Mouse (Mus musculus) left cerebral cortex, postnatal 10 days (tissue): ENCODE measurements around the gene Rem2. TPM values are rescaled to one million over a fixed set of nuclear protein-coding genes. Genes with fewer than 3 reads are reported as not detected.
A peak's percentile ranks its signal among the peaks of the same experiment; 100 is the strongest.

ENCODE experiments used
- DNase-seq, 2 experiments: peaks; one replicate each; pipeline ENCODE4 v3.0.0; 2021 to 2022; ENCODE audit warnings: low spot score in 2 of 2, mixed read lengths in 1 of 2; ENCODE audit errors: extremely low spot score in 1 of 2
- intact Hi-C: fragments of 180-260 bp; cut with DNase I; formaldehyde crosslinking; loops from one replicate; pipeline ENCODE4 v1.15.1; 2025
- total RNA-seq, 2 experiments: library from RNA; stranded (reverse); gene quantifications; 2 replicates each; pipeline ENCODE4 v1.2.3; 2021

The Rem2 gene
- total RNA-seq, 2 experiments from 2014 or later = 14.5 to 16.7 TPM

GRCm38 (mm10) chr14:54442548-54442947, 33.4 kb upstream of the Rem2 start:
- DNase-seq = no peak
- intact Hi-C loops = no loop called here

- peak in 1 of 2 experiments; percentile 77 for DNase-seq
- intact Hi-C loops = no loop called here
These were observed 32.7 kb upstream of the Rem2 start for GRCm38 (mm10) chr14:54443196-54443595.

DNA sequence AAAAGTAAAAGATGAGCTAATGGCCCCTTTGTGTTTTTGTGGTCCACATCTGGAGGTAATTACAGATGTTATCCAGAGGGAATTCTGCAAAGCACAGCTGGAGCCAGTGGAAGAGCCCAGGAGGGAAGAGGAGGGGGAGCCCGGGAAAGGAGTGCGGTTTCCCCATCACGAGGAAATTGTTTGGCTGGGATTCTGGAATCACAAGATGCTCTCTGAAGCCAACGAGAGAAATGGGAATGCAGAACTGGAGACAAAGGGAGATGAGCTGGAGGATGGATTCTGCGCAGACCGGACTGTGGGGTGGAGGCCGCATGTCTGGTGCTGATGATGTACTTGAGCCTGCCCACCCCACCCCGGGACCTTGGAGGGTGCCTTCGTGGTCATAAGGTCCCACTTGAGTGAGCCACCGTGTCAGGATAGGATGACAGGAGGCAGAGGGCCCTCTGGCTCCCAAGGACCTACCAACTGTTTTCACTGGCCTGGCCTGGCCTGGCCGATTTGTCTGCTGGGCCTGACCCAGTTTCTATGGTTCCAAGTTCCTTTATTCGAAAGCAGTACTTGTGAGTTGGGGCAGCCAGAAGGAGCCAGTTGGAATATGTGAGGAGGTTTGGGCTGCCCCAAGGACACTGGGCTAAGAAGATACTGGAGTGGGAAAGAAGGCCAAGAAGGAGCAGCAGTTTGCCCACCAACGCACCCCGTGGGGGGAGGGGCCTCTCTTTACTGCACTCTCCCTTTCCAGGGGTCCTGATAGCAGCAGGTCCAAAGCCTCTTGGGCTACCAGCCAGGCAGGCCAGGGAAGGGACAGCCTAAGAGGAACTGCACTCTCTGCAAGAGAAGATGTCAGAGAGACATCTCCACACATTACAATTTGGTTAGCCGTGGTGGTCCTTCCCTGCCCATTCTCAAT, 31.9 kb upstream of the Rem2 start:
- intact Hi-C loops = no loop called here
- DNase-seq = peak in 1 of 2 experiments; percentile 57

DNA sequence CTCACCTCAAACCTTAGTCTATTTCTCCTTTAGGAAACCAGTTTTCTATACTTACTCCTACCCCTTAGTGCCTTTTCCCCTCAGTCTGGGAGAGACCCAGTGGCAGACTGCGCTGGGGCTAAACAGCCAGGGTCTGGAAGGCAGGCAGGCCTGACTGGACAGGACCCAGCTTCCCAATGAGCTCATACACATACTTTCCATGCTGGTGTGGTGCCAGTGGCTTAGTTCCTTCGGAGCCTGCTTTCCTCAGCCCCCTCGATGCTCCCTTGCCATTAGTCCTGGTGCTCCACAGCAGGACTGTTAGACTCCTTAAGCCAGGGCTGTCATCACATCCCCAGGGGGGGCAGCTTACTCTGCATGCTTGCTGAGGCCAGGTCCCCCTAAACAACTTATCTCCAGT, 30.4 kb upstream of the Rem2 start:
- intact Hi-C loops = loop anchor here (5.0 kb wide), 1 partner anchor 218 kb away; no protein-coding TSS in a partner anchor

GRCm38 (mm10) chr14:54453566-54453965, 22.3 kb upstream of the Rem2 start:
- DNase-seq = no peak
- intact Hi-C loops = no loop called here

More for the DNA sequence above, 30.4 kb upstream of the Rem2 start:
- peak in 1 of 2 experiments; percentile 39 for DNase-seq

DNA sequence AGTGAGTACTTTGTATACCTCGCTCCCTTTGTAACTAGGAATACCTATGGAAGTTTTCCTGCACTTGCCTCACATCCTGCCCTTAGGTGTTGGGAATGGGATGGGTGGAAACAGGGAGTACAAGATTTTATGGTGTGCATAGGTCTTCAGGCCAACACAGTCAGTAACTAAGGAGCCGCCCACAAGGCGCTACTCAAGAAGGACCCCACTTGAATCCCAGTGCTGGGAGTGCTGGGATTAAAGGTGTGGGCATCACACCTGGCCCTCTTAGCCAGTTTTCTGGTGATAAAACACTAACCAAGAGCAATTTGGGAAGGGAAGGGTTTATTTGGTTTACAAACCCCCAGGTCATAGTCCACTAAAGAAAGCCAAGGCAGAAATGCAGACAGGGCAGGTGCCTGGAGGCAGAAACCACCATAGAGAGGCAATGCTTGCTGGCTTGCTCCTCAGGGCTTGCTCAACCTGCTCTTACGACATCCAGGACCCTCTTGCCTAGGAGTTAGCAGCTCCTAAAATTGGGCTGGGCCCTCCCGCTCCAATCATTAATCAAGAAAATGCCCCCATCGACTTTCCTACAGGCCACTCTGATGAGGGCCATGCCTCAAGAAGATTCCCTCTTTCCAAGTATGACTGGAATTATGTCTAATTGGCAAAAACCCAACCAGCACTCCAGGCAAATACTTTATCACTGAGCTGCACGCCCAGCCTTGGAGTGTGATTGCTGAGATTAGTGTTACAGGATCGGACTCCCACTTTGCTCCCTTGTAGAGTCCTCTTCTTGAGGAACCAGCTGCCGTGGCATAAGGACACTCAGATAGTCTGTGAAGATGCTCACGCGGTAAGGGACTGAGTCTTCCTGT, 21.0 kb upstream of the Rem2 start:
- intact Hi-C loops = no loop called here

DNA sequence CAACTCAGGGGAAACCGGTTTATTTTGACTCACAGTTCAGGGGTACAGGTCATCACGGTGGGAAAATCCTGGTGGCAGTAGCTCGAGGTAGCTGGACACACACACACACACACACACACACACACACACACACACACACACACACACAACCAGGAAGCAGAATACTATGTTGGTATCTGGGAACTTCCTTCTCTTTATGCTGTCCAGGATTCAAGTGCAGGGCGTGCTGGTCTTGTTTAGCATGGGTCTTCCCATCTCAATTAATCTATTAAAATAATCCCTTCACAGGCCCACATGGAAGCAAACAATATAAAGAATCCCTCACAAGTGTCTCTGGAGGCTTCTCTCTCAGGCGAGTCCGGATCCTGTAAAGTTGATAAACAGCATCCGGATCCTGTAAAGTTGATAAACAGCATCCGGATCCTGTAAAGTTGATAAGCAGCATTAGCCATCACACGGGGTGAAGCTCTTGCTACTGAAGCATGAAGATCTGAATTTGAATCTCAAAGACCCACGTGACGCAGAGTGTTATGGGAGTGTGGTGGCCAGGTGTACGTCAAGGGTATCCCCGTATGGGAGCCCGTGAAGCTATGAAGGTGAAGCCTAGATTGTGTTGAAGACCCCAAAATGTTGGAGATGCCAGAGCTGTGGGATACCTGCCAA, 17.9 kb upstream of the Rem2 start:
- intact Hi-C loops = no loop called here
- DNase-seq = no peak

More for the DNA sequence above, 21.0 kb upstream of the Rem2 start:
- no peak for DNase-seq

DNA sequence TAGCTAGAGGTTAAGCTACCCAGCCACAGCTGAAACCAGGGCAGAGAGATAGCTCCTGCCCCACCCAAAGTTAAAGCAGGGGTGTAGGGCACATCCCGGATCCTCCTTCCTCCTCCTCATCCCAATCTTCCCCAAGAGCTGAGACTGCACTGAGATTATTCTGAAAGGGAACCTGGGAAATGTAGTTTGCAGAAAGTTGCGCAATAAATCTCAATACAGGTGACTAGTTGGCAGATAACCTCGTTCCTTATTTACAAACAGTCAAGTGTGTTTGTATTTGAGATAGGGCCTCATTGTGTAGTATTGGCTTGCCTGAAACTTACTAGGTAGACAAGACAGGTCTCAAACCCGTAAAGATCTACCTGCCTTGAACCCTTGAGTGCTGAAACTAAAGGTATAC, 13.8 kb upstream of the Rem2 start:
- intact Hi-C loops = no loop called here
- no peak for DNase-seq

DNA sequence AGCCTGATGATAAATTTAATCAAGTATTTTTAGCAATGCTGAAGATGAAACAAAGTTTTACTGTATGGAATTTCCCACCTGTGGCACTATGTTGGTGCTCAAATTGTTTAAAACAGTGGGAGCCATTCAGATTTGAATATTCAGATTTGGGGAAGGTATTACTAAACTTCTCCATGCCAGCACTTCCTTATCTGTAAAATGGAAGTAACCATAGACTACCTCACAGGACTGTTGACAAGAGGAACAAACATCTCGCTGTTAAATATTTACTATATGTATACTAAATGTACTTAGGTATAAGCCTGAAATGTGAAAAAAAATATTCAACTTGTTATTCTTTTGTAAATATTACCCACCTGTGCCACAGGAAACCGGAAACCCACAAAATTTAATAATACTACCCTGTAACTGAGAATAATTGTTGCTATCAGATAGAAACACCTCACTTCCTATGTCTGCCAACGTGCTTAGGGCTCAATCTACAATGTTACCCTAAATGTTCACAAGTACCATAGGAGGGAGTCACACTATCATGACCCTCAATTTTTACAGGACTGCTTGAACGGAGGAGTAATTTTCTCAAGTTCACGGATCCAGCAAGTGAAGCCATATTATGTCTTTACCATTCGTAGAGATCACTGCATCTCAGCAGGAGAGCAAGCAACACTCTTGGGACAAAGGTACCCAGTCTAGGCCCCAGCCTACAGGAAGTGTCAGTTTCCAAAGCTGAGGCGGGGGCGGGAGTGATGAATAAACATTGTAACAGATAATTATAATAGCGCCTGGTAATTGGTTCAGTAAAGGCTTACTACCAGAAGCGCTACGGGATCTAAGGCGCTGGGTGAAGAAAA, 12.6 kb upstream of the Rem2 start:
- DNase-seq = no peak
- intact Hi-C loops = no loop called here

DNA sequence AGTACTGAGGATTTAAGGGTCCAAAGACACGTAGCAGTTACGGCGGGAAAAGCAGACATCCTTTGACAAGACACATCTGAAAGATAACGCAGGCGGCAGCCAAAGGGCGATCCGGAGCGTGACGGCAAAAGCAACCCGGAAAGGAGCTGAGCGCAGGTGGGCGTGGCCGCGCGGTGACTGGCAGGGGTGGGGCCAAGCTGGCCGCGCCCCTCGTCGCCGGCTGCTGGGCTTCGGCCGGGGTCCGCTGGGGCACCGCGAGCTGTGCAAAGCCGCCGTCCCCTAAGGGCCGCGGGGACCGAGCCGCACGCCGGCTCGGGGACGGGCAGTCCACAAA, 12.0 kb upstream of the Rem2 start, which contains the start of gene Lrp10:
Gene Lrp10, plus strand, starts transcription at position 179 of the 334 bp plus-strand sequence.
- peak; percentile 79 to 92 for DNase-seq
- intact Hi-C loops = no loop called here

DNA sequence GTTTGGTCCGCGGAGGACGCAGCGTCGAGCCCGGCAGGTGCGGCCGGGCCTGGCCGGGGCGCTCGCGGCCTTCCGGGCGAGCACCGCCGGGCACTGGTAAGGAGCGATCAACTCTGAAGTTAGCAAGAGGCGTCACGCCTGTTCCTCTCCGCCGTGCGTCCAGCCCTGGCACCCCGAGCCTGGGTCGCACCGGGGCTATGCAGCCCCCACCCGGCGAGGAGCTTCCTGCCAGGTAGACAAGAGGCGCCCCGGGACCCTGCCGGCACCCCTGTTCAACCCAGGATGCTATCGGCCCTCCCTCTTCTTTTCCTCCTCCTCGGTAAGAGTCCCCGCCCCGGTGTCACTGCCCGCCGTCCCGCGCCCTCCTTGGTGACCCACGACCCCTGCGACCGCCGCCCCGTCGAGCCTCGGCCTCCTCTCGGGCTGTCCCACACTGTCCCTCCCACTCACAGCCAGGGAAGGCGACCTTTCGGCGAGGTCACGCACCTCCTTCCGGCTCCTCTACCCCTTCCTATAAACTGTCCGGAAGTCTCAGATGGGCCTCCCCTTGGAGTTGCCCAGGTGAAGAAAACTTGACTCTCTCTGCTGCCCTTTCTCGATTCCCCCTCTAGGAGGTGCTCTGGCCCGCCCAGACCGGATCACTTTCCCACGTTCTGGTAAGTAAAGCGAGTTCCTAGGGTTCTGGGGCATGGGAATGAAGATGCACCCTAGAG, 11.5 kb upstream of the Rem2 start:
- DNase-seq = peak in 1 of 2 experiments; percentile 74
- intact Hi-C loops = no loop called here

DNA sequence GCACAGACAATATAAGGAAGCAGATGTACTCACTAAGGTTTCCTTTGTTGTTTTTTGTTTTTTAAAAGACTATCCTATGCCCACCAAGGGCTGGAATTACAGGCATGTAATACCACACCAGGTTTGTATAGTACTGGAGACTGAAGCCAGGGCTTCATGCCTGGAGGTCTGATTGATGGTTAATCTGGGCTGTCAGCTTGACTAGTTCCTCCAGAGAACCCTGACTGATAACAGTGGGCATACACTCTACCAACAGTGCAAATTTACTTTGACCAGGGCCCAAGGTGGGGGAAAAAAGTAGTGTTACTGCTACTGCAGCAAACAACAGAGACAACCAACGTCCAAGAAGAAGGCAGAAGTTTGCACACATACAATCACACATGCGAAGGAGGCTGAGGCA, 4.4 kb upstream of the Rem2 start:
- intact Hi-C loops = no loop called here
- DNase-seq = no peak

GRCm38 (mm10) chr14:54472671-54473070, 3.2 kb upstream of the Rem2 start:
- DNase-seq = peak in 1 of 2 experiments; percentile 58
- intact Hi-C loops = no loop called here

DNA sequence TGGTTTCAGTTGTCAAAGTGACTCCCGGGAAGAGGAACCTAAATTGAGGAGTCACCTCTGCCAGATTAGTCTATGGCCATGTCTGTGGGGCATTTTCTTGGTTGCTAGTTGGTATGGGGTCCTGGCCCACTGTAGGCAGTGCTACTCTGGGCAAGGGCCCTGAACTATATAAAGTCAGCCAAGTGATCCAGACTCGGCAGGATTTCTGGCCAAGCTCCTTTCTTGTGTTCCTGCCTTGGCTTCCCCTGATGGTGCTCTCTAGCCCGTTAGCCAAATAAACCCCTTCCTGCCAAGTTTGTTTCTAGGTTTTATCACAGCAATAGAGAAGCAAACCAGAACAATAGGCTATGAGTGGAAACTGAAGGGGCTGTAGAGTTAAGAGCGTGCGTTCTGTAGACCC, 1.2 kb upstream of the Rem2 start:
- intact Hi-C loops = no loop called here
- no peak for DNase-seq

DNA sequence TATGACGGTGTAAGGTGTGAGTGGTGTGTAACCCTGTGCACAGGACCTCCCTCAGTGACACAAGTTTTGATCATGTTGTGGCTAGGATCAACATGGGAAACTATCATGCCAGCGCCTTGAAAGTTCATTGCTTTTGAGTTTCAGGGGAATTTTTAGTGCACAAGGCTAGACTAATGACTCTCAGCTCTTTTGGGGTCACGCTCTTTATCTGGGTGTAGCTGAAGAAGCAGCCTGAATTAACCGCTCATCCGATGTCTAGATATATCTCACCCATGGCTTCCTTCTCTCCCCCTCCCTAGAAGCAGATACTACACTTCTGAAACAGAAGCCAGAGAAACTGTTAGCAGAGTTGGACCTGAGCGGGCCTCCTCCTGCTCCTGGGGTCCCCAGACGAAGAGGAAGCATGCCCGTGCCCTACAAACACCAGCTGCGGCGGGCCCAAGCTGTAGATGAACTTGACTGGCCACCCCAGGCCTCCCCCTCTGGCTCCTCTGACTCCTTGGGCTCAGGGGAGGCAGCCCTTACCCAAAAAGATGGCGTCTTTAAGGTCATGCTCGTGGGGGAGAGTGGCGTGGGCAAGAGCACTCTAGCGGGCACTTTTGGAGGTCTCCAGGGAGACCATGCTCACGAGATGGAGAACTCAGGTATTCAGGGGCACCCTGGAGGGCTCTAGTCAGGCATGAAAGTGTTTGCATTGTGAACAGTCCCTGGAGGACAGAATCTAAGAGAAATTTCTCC, 1.4 kb downstream of the Rem2 start:
- intact Hi-C loops = no loop called here
- no peak for DNase-seq

GRCm38 (mm10) chr14:54479451-54479920, 3.6 kb downstream of the Rem2 start:
- peak in 1 of 2 experiments; percentile 63 for DNase-seq
- intact Hi-C loops = no loop called here

- intact Hi-C loops = no loop called here
These were observed 4.8 kb downstream of the Rem2 start for GRCm38 (mm10) chr14:54480673-54481072.

More at GRCm38 (mm10) chr14:54480673-54481072, 4.8 kb downstream of the Rem2 start:
- DNase-seq = no peak
